Mouse (Mus musculus) CD4-positive, CD25-positive, alpha-beta regulatory T cell, adult 4 months (primary cell): ENCODE measurements at regions not wholly inside any gene's neighbourhood (a gene's known extent, or its start where the extent isn't known, plus 50 kb on each side); places are given as distances from the start of the nearest gene placed in this dataset.

Experiments
- ATAC-seq: one replicate; pipeline ENCODE4 v1.8.0; 2017

GRCm38 (mm10) chr11:19676514-19676913, 247.7 kb upstream of the Spred2 start:
- ATAC-seq: no peak

GRCm38 (mm10) chr11:19679041-19679440, 245.1 kb upstream of the Spred2 start:
- ATAC-seq: no peak

GRCm38 (mm10) chr11:19679669-19680068, 244.5 kb upstream of the Spred2 start:
- ATAC-seq: no peak

- no peak for ATAC-seq
Observed at GRCm38 (mm10) chr11:19701198-19701597, 223.0 kb upstream of the Spred2 start.

- ATAC-seq: no peak
Observed at GRCm38 (mm10) chr11:19708821-19709220, 215.4 kb upstream of the Spred2 start.

- no peak for ATAC-seq
Observed at GRCm38 (mm10) chr11:19709337-19709736, 214.8 kb upstream of the Spred2 start.

- ATAC-seq: no peak
Observed at GRCm38 (mm10) chr11:19713091-19713490, 211.1 kb upstream of the Spred2 start.

- no peak for ATAC-seq
Observed at GRCm38 (mm10) chr11:19713597-19713996, 210.6 kb upstream of the Spred2 start.

- no peak for ATAC-seq
Observed at GRCm38 (mm10) chr11:19714211-19714610, 210.0 kb upstream of the Spred2 start.

- no peak for ATAC-seq
Observed at GRCm38 (mm10) chr11:19714888-19715595, 209.1 kb upstream of the Spred2 start.

GRCm38 (mm10) chr11:19718165-19718564, 206.0 kb upstream of the Spred2 start:
- ATAC-seq: no peak

GRCm38 (mm10) chr11:19729031-19729430, 195.1 kb upstream of the Spred2 start:
- ATAC-seq: no peak

GRCm38 (mm10) chr11:19730747-19731146, 193.4 kb upstream of the Spred2 start:
- no peak for ATAC-seq

- no peak for ATAC-seq
Observed at GRCm38 (mm10) chr11:19736076-19736475, 188.1 kb upstream of the Spred2 start.

GRCm38 (mm10) chr11:19736926-19737325, 187.2 kb upstream of the Spred2 start:
- ATAC-seq: no peak

GRCm38 (mm10) chr11:19737331-19737730, 186.8 kb upstream of the Spred2 start:
- ATAC-seq: no peak

GRCm38 (mm10) chr11:19737807-19738206, 186.4 kb upstream of the Spred2 start:
- ATAC-seq: no peak

- no peak for ATAC-seq
Observed at GRCm38 (mm10) chr11:19739527-19740151, 184.5 kb upstream of the Spred2 start.

GRCm38 (mm10) chr11:19740562-19740961, 183.6 kb upstream of the Spred2 start:
- ATAC-seq: no peak

GRCm38 (mm10) chr11:19747097-19747972, 176.8 kb upstream of the Spred2 start:
- ATAC-seq: no peak

GRCm38 (mm10) chr11:19747973-19748559, 176.1 kb upstream of the Spred2 start:
- no peak for ATAC-seq

GRCm38 (mm10) chr11:19758892-19759291, 165.3 kb upstream of the Spred2 start:
- no peak for ATAC-seq
